Mouse (Mus musculus): ENCODE measurements around the gene Tmem117.

GRCm38 (mm10) chr15:94943891-94944290 is 314.9 kb downstream of the Tmem117 start:
- no peak for TF ChIP-seq CTCF (IDR thresholded peaks at IDR 0.05; ENCODE audit: borderline replicate concordance, control insufficient read depth, extremely low read depth, insufficient read depth, low read length, poor library complexity)
- TF ChIP-seq POLR2A (IDR thresholded peaks at IDR 0.05; ENCODE audit: control insufficient read depth, extremely low read depth, insufficient read depth, low read length, poor library complexity): no peak
